Mouse (Mus musculus) left cerebral cortex, postnatal 25 days (tissue): ENCODE measurements around the gene Slc38a9. TPM values are rescaled to one million over a fixed set of nuclear protein-coding genes. Genes with fewer than 3 reads are reported as not detected.
"Not testable (repeated sequence)": the region's sequence is repeated elsewhere in the genome, so short reads cannot be mapped to it uniquely, and the experiment has no call there.

Experiments used
- DNase-seq, 2 experiments: peaks; one replicate each; pipeline ENCODE4 v3.0.0; 2022; ENCODE audit warnings: low spot score in 2 of 2, mixed read lengths in 1 of 2
- intact Hi-C: fragments of 180-260 bp; cut with DNase I; formaldehyde crosslinking; loops from one replicate; pipeline ENCODE4 v1.15.1; 2025
- total RNA-seq, 2 experiments: library from RNA; stranded (reverse); gene quantifications; 2 replicates each; pipeline ENCODE4 v1.2.3; 2021

Gene Slc38a9
- total RNA-seq, 2 experiments from 2014 or later = 18.9 to 25.8 TPM

DNA sequence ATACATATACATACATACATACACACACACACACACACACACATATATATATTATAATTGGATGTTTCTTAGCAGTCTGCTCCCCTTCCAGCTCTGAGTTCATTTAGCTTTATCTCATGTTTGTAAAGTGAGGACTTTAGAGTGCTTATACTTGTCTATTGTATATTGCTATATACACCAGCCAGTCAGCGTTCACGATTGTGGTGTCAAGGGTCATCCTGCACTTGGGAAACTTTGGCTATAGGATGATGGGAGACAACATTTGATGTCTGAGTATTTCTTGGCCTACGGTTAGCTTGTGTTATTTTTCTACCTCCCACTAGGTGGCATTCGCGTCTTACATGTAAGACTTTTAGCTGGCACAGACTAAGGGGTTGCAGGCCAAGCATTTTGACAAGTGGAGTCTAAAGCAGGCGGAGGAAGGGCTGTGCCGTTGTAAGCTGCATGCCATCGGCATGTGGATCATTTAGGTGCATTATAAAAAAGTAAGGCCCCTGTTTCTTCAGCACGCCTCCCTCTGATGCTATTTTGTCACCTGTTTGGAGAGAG lies 13.4 kb downstream of the Slc38a9 start:
- intact Hi-C loops = loop anchor here (2.0 to 5.0 kb wide), 4 partner anchors 128 to 363 kb away; partner anchors contain the start of genes Cdc20b and Plpp1
- DNase-seq = peak; percentile 56 to 76

DNA sequence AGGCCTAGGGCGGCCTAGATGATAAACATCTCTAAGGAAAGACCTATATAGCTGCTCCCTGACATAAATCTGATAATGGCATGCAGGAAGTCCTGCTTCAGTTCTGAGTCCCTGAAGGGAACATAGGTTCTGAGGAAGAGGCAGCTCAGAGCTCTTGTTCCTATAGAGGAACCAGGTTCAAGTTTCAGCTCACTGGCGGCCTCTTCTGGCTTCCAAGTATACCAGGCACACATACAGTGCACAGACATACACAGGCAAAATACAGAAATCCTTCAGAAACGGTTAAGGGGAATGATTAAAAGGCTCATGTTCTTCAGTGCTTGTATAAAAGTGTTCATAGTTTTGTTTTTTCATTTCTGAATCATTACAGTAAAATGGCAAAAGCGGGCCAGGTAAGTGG lies 17.6 kb downstream of the Slc38a9 start:
- intact Hi-C loops = no loop called here
- DNase-seq = no peak

GRCm38 (mm10) chr13:112683312-112683711 lies 22.8 kb downstream of the Slc38a9 start:
- intact Hi-C loops = no loop called here
- peak in 1 of 2 experiments; percentile 35 for DNase-seq

DNA sequence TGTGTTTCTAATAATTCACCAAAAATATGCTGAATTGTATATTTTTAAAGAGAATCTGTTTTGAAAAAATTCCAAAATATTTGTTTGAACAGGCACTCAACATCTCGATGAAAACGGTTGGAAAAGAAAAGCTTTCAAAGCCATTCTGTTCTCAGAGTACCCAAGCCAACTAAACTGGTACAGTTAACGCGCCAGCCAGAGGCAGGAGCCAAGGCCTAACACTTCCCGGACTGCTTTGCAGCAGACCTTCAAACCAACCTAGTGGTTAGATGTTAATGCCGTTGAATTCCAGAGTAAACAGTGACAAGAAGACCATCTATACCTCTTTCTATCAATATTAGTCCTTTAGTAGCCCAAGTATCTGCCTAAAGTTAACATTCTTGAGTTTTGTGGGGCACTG lies 23.4 kb downstream of the Slc38a9 start:
- DNase-seq = no peak
- intact Hi-C loops = no loop called here

DNA sequence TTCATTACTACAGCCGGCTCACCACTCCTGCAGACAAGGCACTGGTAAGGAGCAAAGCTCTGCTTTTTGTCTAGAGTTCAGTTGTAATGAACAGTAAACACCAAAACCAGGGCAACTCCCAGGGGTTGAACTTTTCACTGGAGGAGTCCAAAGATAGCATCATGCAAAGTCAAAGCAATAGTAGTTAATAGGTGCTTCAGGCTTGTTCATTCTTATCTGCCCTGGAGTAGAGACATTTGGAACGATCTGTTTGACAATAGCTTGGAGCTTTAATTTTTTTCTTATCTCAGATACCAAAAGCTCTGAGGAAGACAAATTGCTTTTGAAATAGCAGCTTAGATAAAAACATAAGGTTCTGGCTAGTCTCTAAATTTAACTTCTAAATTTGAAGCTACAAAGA lies 25.6 kb downstream of the Slc38a9 start:
- intact Hi-C loops = no loop called here
- DNase-seq = no peak

GRCm38 (mm10) chr13:112692870-112693553 lies 32.5 kb downstream of the Slc38a9 start:
- DNase-seq = no peak
- intact Hi-C loops = no loop called here

DNA sequence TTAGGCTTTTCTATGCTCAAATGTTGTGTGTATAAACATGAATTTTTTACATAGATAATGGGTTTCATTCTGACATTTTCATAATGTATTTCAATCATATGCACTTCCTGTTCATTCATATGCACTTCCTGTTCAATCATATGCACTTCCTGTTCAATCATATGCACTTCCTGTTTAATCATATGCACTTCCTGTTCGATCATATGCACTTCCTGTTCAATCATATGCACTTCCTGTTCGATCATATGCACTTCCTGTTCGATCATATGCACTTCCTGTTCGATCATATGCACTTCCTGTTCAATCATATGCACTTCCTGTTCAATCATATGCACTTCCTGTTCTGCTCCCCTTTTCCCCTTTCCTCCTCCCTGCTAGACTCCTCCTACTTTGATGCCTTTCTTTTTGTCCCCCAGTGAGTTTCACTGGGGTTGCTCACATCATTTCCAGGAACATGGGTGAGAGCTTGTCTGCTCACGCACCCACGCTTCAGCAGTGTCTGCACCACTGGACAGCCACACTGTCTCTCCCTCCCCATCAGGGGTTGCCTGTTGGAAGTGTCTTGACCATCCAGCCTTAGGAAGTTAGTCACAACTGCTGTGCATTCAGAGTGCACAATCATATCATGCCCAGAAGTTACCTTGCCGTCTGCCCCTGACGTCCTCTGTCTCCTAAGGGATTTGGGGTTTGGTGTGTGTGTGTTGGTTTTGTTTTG lies 35.1 kb downstream of the Slc38a9 start:
- intact Hi-C loops = no loop called here
- no peak for DNase-seq

GRCm38 (mm10) chr13:112701256-112701655 lies 40.7 kb downstream of the Slc38a9 start:
- DNase-seq = no peak
- intact Hi-C loops = no loop called here

GRCm38 (mm10) chr13:112706351-112706750 lies 45.8 kb downstream of the Slc38a9 start:
- DNase-seq = no peak
- intact Hi-C loops = no loop called here

DNA sequence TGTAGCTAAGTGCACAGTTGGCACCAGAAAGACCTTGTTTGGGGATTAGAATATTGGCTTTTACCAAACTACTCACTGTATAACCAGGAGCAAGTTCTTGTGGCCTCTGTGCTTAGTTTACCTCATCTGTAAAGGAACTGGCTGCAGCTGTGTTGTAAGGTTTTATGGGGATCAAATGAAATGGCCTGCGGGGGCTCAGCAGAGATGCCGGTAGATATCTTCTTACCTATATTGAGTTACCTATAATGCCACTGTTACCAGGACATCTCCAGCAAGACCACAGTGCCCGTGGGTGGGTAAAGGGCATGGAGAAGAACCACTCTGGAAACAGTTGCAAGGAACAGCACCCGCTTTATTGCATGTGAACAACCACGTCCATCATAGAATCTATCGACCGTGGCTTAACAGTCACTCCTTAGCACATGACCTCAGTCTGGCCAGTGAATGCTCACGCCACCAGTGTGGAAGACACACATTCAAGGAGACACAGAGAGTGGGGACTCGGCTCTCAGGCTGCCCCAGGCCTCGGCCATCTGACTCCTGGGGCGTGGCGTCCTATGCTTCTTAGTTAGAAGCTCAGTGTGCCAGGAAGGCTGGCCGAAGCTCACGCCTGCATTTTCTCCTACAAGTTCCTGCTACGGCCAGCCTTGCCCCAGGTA lies 59.7 kb downstream of the Slc38a9 start:
- no peak for DNase-seq
- intact Hi-C loops = no loop called here

- intact Hi-C loops = no loop called here
- peak; percentile 40 to 73 for DNase-seq
These were observed 61.6 kb downstream of the Slc38a9 start for GRCm38 (mm10) chr13:112721946-112722729.

GRCm38 (mm10) chr13:112724260-112724659 lies 63.7 kb downstream of the Slc38a9 start:
- intact Hi-C loops, DNase-seq: not testable (repeated sequence)

- DNase-seq = no peak
- intact Hi-C loops = no loop called here
These were observed 65.5 kb downstream of the Slc38a9 start for GRCm38 (mm10) chr13:112726002-112726401.

GRCm38 (mm10) chr13:112733311-112733710 lies 72.8 kb downstream of the Slc38a9 start:
- intact Hi-C loops = no loop called here
- DNase-seq = no peak

- DNase-seq = no peak
- intact Hi-C loops = no loop called here
These were observed 74.6 kb downstream of the Slc38a9 start for GRCm38 (mm10) chr13:112734906-112735713.

DNA sequence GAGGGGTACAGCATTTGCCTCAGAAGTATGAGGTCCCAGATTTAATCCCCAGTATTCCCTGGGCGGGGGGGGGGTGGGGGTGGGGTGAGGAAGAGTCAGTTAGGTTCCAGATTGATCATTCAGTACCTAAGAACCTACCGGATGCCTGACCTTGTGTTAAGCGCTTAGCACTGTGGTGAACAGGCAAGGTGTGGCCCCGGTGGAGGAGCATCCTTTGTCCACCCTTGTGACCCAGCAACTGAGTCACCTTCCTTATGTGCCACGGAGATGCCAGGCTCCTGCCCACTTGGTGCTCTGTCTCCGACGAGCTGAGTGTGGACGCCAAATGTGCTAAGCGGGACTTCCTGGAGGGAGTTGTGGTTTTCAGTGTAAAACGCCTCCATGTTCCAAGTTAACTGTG lies 75.9 kb downstream of the Slc38a9 start:
- no peak for DNase-seq
- intact Hi-C loops = no loop called here

DNA sequence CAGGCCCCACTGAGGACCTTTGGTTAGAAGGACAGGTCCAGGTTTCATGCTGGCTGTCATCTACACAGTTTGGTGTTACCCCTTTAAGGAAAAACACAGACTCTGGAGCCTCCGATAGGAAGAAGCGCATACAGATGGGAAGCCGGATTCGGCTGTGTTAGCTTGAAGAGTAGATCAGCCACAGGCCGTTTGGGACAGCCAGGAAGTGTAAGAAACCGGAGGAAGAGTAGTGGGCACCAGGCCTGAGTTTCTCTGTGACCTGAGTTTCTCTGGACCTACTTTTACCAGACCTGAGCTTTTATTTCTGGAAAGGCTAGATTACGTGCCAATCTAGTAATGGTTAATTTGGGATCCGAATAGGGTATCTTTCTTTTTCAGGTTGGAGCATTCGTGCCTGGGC lies 76.6 kb downstream of the Slc38a9 start:
- DNase-seq = no peak
- intact Hi-C loops = no loop called here

- intact Hi-C loops = no loop called here
- DNase-seq = no peak
These were observed 77.5 kb downstream of the Slc38a9 start for GRCm38 (mm10) chr13:112738005-112738404.

DNA sequence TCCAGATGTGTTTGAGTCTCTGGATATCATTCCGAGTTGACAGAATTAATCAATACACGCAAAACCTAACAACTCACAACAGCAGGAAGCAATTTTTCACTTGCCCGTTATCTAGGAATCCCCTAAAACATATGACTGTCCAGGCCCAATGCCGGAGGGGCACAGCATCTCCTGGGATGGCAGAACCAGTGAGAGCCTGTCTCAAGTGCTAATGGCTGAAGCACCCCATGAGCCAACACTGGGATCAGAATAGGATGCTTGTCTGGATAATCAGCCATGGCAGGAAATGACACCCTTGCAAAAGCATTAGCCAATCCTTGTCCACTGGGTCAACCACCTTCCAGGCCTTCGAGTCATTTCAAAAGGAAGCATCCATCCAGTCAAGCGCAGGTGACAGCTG lies 79.5 kb downstream of the Slc38a9 start:
- intact Hi-C loops = no loop called here
- no peak for DNase-seq
